Mouse (Mus musculus): ENCODE measurements around the gene Cenps. TPM values are rescaled to one million over a fixed set of nuclear protein-coding genes. Genes with fewer than 3 reads are reported as not detected.

Cenps gene
- polyA plus RNA-seq, 1 experiment from 2014 or later: 49.5 TPM

DNA sequence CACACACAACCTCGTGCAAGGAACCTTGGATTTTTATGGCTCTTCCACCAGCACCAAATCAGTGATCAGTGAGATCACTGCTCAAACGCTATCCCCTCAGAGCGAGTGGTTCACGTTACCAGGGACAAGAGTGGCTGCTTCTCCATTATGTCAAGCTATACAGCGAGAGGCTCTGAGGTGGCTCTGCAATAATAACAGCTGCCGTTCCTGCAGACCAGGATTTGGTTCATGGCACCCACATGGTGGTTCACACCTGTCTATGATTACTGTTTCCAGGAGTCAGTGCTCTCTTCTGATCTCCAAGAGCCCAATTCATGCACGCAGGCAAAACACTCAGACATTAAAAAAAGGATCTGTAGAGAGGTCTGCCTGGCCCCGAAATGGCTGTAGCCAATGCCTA is 1.1 kb upstream of the Cenps start:
- Histone ChIP-seq H3K4me3 (ENCODE audit: low read depth, low read length) (no peak overlapping the region), H3K4me1 (replicated peaks; ENCODE audit: control insufficient read depth, insufficient read depth, low read length) (peaks cover 6% of the 10 kb centered on the region; the same call in 1 of the 2 replicates), H3K9me3 (ENCODE audit: control insufficient read depth, low read length) (no peaks in the 10 kb centered on the region), H3K36me3 (ENCODE audit: control insufficient read depth, insufficient read depth, low read length) (no peaks in the 10 kb centered on the region), H3K9ac (ENCODE audit: low read length) (no peak overlapping the region), H3K27me3 (ENCODE audit: control insufficient read depth, insufficient read depth, low read length) (no peaks in the 10 kb centered on the region), H3K4me2 (ENCODE audit: low read depth, low read length, severe bottlenecking) (no peak overlapping the region), H3K27ac (ENCODE audit: low read depth, low read length) (no peak overlapping the region)
- ATAC-seq (replicated peaks; ENCODE audit: low FRiP score) (no peak), DNase-seq (ENCODE audit: low spot score) (no peak)
- WGBS: 86% methylated on average over 8 of the region's 8 CpGs

DNA sequence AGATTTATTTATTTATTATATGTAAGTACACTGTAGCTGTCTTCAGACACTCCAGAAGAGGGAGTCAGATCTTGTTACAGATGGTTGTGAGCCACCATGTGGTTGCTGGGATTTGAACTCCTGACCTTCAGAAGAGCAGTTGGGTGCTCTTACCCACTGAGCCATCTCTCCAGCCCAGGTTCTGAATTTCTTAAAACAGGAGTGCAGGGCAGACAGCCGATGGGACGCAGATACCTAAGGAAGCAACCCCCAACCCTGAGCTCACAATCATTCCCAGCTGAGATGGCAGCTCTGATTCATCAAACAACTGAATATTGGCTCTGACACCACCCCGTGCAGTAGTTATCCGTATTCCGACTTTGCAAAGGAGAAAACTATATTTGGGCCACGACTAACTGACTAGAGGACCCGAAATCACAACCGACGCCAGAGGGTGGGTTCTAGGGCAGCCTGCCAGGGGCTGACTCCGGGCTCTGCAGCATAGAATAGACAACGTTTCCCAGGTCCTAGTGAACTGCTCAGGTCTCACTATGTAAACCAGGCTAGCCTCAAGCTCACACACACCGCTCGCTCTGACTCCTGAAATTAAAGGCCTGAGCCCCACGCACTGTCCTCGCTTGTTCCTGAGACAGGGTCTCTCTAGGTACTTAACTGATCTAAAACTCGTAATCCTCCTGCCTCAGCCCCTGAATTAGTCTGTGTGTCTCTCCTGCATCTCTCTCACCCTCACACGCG is 1.1 kb downstream of the Cenps start:
- 77% methylated on average over 18 of the region's 18 CpGs for WGBS
- Histone ChIP-seq H3K36me3 (ENCODE audit: control insufficient read depth, insufficient read depth, low read length) (no peaks in the 10 kb centered on the region), H3K9ac (ENCODE audit: low read length) (peak overlapping the region; percentile 80), H3K27me3 (ENCODE audit: control insufficient read depth, insufficient read depth, low read length) (no peaks in the 10 kb centered on the region), H3K27ac (ENCODE audit: low read depth, low read length) (peak overlapping the region; percentile 89; the same call in 1 of the 2 replicates), H3K4me3 (ENCODE audit: low read depth, low read length) (peak overlapping the region; percentile 47), H3K4me1 (replicated peaks; ENCODE audit: control insufficient read depth, insufficient read depth, low read length) (peaks cover 6% of the 10 kb centered on the region; the same call in 1 of the 2 replicates), H3K9me3 (ENCODE audit: control insufficient read depth, low read length) (no peaks in the 10 kb centered on the region), H3K4me2 (ENCODE audit: low read depth, low read length, severe bottlenecking) (peak overlapping the region; percentile 49)
- ATAC-seq (replicated peaks; ENCODE audit: low FRiP score) (no peak), DNase-seq (ENCODE audit: low spot score) (no peak)

DNA sequence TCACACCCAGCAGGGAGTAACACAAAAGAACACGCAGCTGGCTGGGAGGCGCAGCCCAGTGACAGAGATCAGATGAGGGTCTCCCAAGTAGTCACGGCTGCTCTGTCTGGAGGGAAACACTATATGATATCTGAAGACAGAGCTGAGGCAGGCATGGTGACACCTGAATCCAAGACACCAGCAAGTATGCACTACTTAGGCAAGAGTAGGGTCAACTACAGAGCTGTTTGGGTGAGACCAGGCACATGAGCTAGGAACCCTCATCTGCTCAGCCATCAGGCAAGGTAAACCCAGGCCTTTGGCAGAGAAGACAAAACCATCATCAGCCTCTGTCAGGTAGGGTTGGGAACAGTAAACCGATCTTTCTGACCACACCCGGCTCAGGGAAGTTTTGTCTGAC is 4.0 kb downstream of the Cenps start:
- no peak overlapping the region for H3K27ac ChIP-seq (ENCODE audit: low read depth, low read length)
- H3K4me1 ChIP-seq (replicated peaks; ENCODE audit: control insufficient read depth, insufficient read depth, low read length): peaks cover 6% of the 10 kb centered on the region; the same call in 1 of the 2 replicates
- no peak overlapping the region for H3K4me3 ChIP-seq (ENCODE audit: low read depth, low read length)
- no peaks in the 10 kb centered on the region for H3K27me3 ChIP-seq (ENCODE audit: control insufficient read depth, insufficient read depth, low read length)
- H3K4me2 ChIP-seq (ENCODE audit: low read depth, low read length, severe bottlenecking): no peak overlapping the region
- ATAC-seq (replicated peaks; ENCODE audit: low FRiP score) (no peak), DNase-seq (ENCODE audit: low spot score) (no peak)
- peaks cover 3% of the 10 kb centered on the region; the same call in 1 of the 2 replicates for H3K36me3 ChIP-seq (ENCODE audit: control insufficient read depth, insufficient read depth, low read length)
- 87% methylated on average over 5 of the region's 5 CpGs for WGBS
- H3K9ac ChIP-seq (ENCODE audit: low read length): no peak overlapping the region
- H3K9me3 ChIP-seq (ENCODE audit: control insufficient read depth, low read length): no peaks in the 10 kb centered on the region

DNA sequence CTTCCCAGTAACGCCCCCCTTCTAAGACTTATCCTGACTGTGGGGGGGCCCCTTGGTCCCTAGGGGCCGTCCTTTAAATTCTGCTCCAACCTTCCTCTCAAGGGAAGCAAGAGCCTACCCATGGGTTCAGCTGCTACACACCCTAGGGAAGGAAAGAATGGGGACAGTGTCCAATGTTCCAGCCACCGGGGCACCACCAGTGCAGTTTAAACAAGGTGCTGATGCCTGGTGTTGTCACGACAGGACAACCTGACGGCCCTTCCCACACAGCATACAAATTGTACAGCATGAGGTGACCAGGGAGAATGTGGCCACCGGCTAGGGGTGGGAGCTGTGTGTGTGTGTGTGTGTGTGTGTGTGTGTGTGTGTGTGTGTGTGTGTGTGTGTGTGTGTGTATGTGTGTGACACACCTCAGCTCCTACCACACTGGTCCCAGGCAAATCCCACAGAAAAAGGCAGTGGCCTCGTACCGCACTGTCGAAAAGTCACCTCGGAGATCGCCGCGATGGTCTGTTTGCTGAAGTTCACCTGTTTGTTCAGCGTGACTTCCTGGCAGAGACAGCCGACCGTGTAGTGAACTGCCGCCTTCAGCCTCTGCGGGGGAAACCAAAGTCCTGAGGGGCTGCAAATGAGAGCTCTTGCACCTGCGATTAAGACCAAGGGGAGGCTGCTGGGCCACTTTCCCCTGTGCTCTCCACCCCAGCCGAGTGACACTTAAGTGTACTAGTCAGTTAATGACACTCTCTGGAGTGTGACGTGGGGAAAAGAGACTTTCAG is 5.5 kb downstream of the Cenps start:
- Histone ChIP-seq H3K4me2 (ENCODE audit: low read depth, low read length, severe bottlenecking) (no peak overlapping the region), H3K27ac (ENCODE audit: low read depth, low read length) (no peak overlapping the region), H3K27me3 (ENCODE audit: control insufficient read depth, insufficient read depth, low read length) (no peaks in the 10 kb centered on the region), H3K9ac (ENCODE audit: low read length) (no peak overlapping the region), H3K36me3 (ENCODE audit: control insufficient read depth, insufficient read depth, low read length) (peaks cover 4% of the 10 kb centered on the region; the same call in 1 of the 2 replicates), H3K4me1 (replicated peaks; ENCODE audit: control insufficient read depth, insufficient read depth, low read length) (peaks cover 6% of the 10 kb centered on the region; the same call in 1 of the 2 replicates), H3K4me3 (ENCODE audit: low read depth, low read length) (no peak overlapping the region), H3K9me3 (ENCODE audit: control insufficient read depth, low read length) (no peaks in the 10 kb centered on the region)
- DNase-seq (ENCODE audit: low spot score) (no peak), ATAC-seq (replicated peaks; ENCODE audit: low FRiP score) (no peak)
- 90% methylated on average over 21 of the region's 21 CpGs for WGBS

DNA sequence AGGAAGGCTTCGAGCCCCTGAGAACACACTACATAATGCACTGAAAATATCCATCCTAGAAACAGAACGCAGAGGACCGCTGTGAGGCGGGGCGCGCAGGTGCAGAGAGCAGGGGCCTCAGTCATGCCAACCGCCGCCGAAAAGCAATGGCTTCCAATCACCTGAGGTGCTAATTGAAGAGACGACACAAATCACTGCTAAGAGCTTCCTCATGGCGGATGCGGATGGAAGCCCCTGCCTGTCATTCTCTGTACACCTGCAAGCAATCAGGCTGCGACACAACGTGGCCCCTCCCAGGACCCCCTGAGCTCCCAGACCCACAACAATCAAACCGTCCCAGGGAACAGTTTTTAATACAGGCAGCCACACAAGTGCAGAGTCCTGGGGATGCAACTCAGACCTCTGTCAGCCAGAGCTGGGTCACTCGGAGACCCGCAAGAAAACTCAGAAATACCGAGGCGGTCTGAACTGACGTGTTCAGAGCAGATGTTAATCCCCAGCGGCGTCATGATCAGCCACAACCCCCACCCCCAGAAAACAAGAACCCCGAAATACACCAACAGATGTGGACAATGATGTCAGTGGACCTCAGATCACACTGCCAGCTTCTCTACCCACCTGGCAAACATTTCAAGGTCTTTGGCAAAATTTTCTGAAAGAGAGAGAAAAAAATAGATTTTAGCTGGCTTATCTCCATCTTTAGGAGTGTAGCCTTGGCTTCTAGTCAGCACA is 6.2 kb downstream of the Cenps start:
- H3K9ac ChIP-seq (ENCODE audit: low read length): no peak overlapping the region
- H3K4me3 ChIP-seq (ENCODE audit: low read depth, low read length): no peak overlapping the region
- H3K36me3 ChIP-seq (ENCODE audit: control insufficient read depth, insufficient read depth, low read length): peaks cover 4% of the 10 kb centered on the region; the same call in 1 of the 2 replicates
- no peak overlapping the region for H3K27ac ChIP-seq (ENCODE audit: low read depth, low read length)
- DNase-seq (ENCODE audit: low spot score): no peak
- no peak overlapping the region for H3K4me2 ChIP-seq (ENCODE audit: low read depth, low read length, severe bottlenecking)
- peaks cover under 1% of the 10 kb centered on the region; the same call in 1 of the 2 replicates for H3K4me1 ChIP-seq (replicated peaks; ENCODE audit: control insufficient read depth, insufficient read depth, low read length)
- ATAC-seq (replicated peaks; ENCODE audit: low FRiP score): no peak
- H3K9me3 ChIP-seq (ENCODE audit: control insufficient read depth, low read length): no peaks in the 10 kb centered on the region
- 93% methylated on average over 23 of the region's 23 CpGs for whole genome bisulfite sequencing
- H3K27me3 ChIP-seq (ENCODE audit: control insufficient read depth, insufficient read depth, low read length): no peaks in the 10 kb centered on the region

DNA sequence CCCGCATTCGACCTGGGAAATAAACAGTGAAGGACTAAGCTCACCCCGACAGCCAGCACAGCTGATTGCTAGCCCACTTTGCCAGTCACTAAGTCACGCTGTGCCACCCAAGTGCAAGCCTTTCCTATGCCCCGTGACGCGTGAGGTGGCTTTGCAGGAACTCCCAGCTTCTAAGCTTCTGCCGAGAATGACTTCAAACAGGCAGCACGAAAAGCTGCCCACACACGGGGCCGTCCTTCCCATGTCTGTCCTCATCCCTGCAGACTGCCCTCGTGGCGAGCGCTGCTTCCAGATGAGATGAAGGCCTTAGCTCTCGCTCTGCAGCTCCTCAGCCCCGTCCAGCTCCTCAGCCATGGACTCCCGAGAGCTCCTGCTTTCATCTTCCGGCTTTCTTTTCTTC is 9.0 kb downstream of the Cenps start:
- WGBS: 85% methylated on average over 18 of the region's 18 CpGs
- H3K4me1 ChIP-seq (replicated peaks; ENCODE audit: control insufficient read depth, insufficient read depth, low read length): no peaks in the 10 kb centered on the region
- no peak for ATAC-seq (replicated peaks; ENCODE audit: low FRiP score)
- no peaks in the 10 kb centered on the region for H3K27me3 ChIP-seq (ENCODE audit: control insufficient read depth, insufficient read depth, low read length)
- H3K9ac ChIP-seq (ENCODE audit: low read length): no peak overlapping the region
- no peak overlapping the region for H3K27ac ChIP-seq (ENCODE audit: low read depth, low read length)
- no peak overlapping the region for H3K4me2 ChIP-seq (ENCODE audit: low read depth, low read length, severe bottlenecking)
- peaks cover 4% of the 10 kb centered on the region; the same call in 1 of the 2 replicates for H3K36me3 ChIP-seq (ENCODE audit: control insufficient read depth, insufficient read depth, low read length)
- no peak overlapping the region for H3K4me3 ChIP-seq (ENCODE audit: low read depth, low read length)
- no peak for DNase-seq (ENCODE audit: low spot score)
- H3K9me3 ChIP-seq (ENCODE audit: control insufficient read depth, low read length): no peaks in the 10 kb centered on the region

DNA sequence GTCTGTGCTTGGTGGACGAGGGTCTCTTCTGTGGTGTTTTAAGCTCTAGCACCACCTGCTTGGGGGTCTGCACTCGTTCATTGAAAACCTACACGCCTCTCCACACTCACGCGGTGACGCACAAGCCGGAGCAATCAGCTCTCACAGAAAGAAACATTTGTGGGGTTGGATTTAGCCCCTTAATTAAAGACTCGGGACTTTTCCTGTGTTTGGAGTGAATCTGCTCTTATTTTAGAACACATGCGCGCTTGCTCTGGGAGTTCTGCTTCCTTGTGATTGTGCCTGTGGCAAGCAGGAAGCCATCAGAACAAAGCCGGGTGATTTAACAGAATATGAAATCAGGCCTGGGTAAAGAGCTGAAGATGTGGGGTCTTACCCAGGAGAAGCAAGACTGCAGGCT is 10.8 kb downstream of the Cenps start, which contains the start of gene Cort:
TSS of gene Cort (minus strand) at position 101 of the 400 bp plus-strand sequence.
- no peak within 1 kb of the TSS for H3K9ac ChIP-seq (ENCODE audit: low read length)
- no peak for DNase-seq (ENCODE audit: low spot score)
- no peaks in the 10 kb centered on the region for H3K9me3 ChIP-seq (ENCODE audit: control insufficient read depth, low read length)
- no peaks in the 10 kb centered on the region for H3K4me1 ChIP-seq (replicated peaks; ENCODE audit: control insufficient read depth, insufficient read depth, low read length)
- H3K4me2 ChIP-seq (ENCODE audit: low read depth, low read length, severe bottlenecking): no peak within 1 kb of the TSS
- H3K27ac ChIP-seq (ENCODE audit: low read depth, low read length): no peak within 1 kb of the TSS
- no peaks in the 10 kb centered on the region for H3K27me3 ChIP-seq (ENCODE audit: control insufficient read depth, insufficient read depth, low read length)
- 88% methylated on average over 11 of the region's 11 CpGs for WGBS
- no peak within 1 kb of the TSS for H3K4me3 ChIP-seq (ENCODE audit: low read depth, low read length)
- H3K36me3 ChIP-seq (ENCODE audit: control insufficient read depth, insufficient read depth, low read length): peaks cover 4% of the 10 kb centered on the region; the same call in 1 of the 2 replicates
- no peak for ATAC-seq (replicated peaks; ENCODE audit: low FRiP score)

DNA sequence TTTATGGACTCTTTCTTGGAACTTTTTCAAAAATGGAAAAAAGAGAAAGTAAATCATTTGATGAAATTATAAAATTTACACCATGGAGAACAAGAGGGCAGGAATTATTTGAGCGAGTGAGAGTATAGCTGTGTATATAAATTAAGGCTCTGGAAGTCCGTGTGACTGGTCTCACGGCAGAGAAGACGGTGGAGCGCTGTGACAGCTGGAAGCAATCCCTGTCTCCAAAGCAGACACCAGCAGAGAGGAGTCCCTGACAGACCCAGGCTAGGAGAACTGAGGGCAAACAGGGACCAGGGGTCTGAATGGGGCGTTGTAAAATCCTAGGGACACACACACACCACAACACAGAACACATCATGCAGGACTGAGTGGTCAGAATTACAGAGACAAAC is 11.3 kb downstream of the Cenps start:
- DNase-seq (ENCODE audit: low spot score): no peak
- H3K4me2 ChIP-seq (ENCODE audit: low read depth, low read length, severe bottlenecking): no peak overlapping the region
- no peaks in the 10 kb centered on the region for H3K4me1 ChIP-seq (replicated peaks; ENCODE audit: control insufficient read depth, insufficient read depth, low read length)
- peaks cover 4% of the 10 kb centered on the region; the same call in 1 of the 2 replicates for H3K36me3 ChIP-seq (ENCODE audit: control insufficient read depth, insufficient read depth, low read length)
- no peak overlapping the region for H3K9ac ChIP-seq (ENCODE audit: low read length)
- H3K27ac ChIP-seq (ENCODE audit: low read depth, low read length): no peak overlapping the region
- H3K9me3 ChIP-seq (ENCODE audit: control insufficient read depth, low read length): no peaks in the 10 kb centered on the region
- 86% methylated on average over 6 of the region's 6 CpGs for WGBS
- H3K27me3 ChIP-seq (ENCODE audit: control insufficient read depth, insufficient read depth, low read length): no peaks in the 10 kb centered on the region
- no peak overlapping the region for H3K4me3 ChIP-seq (ENCODE audit: low read depth, low read length)
- no peak for ATAC-seq (replicated peaks; ENCODE audit: low FRiP score)
